Comparison of ENCODE assay signal across 10 mouse cellular contexts in the genomic region with DNA sequence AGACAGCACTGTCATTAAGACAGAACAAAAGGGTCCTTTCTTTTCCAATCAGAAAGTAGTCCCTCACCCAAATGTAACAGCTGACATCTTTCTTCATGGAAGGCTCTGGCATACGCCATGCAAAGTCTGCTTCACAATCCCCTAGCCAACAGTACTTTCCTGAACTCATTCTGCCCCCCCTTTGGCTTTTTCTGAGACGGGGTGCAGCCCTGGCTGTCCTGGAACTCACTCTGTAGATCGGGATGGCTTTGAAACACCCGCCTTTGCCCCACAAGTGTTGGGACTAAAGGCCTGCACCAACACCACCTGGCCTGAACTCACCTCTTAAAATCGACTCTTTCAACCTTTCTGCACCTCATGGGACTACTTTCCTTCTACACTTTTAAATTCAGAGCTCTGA. TPM values are rescaled to one million over a fixed set of nuclear protein-coding genes. Genes with fewer than 3 reads are reported as not detected.
DNase-seq lines count a peak whose midpoint lies in the region; ATAC-seq and TF ChIP-seq lines count a peak whose summit lies in the region.
"Had no signal": no experiment of that assay in that cellular context is flagged by ENCODE, and none has a peak within 500 bp of the region (broad histone marks: within the 10 kb centered on the region; RNA-seq: fewer than 3 reads in every experiment).

No protein-coding gene starts in this region.

- no peak for DNase-seq in heart, adult 8-10 months (ENCODE audit: low spot score)
- no peak for DNase-seq in lung, postnatal 0 days (ENCODE audit: low spot score)
- DNase-seq in lung, postnatal 14 days = no peak
- peak; percentile 31 for DNase-seq in brain, adult 2 months (ENCODE audit: low read depth, low spot score)
- no peak for DNase-seq in liver, embryonic 14.5 days (ENCODE audit: low read depth in 3 of 3, low spot score in 3 of 3)
- no peak for DNase-seq in urinary bladder, postnatal 10 days (ENCODE audit: low spot score)
- DNase-seq in gastrocnemius, adult 8-10 months (ENCODE audit: low spot score in 2 of 2) = no peak
- DNase-seq: cerebellum, postnatal 25 days; kidney, adult 11 months had no signal

- no peaks in the 10 kb centered on the region for H3K9me3 ChIP-seq in heart, embryonic 12.5 days (replicated peaks)
- H3K9me3 ChIP-seq in lung, postnatal 0 days (ENCODE audit: low read length) = no peaks in the 10 kb centered on the region
- no peaks in the 10 kb centered on the region for H3K9me3 ChIP-seq in liver, embryonic 14.5 days (ENCODE audit: control insufficient read depth, low read length)

- H3K4me2 ChIP-seq in heart, embryonic 12.5 days = peak overlapping the region; percentile 9; the same call in 1 of the 2 replicates
- H3K4me2 ChIP-seq in lung, postnatal 0 days (replicated peaks; ENCODE audit: low read depth, low read length) = 0 out of 2 replicates have a peak overlapping the region, but pooled peaks have one; percentile 6
- H3K4me2 ChIP-seq in liver, embryonic 14.5 days (ENCODE audit: low read depth) = peak overlapping the region; percentile 84

- no peak for TF ChIP-seq EP300 in lung, postnatal 0 days (IDR thresholded peaks at IDR 0.05)
- no peak for TF ChIP-seq EP300 in liver, embryonic 14.5 days (IDR thresholded peaks at IDR 0.05; ENCODE audit: low read depth)

- H3K36me3 ChIP-seq in heart, embryonic 12.5 days = peaks cover 17% of the 10 kb centered on the region
- H3K36me3 ChIP-seq in lung, postnatal 0 days (ENCODE audit: insufficient read depth, low read length) = peaks cover 9% of the 10 kb centered on the region
- H3K36me3 ChIP-seq in liver, embryonic 14.5 days (replicated peaks; ENCODE audit: control insufficient read depth, insufficient read depth, low read depth) = peaks cover 23% of the 10 kb centered on the region

- no peaks in the 10 kb centered on the region for H3K27me3 ChIP-seq in heart, embryonic 12.5 days (replicated peaks)
- no peaks in the 10 kb centered on the region for H3K27me3 ChIP-seq in lung, postnatal 0 days (replicated peaks; ENCODE audit: insufficient read depth, low read length)
- H3K27me3 ChIP-seq in liver, embryonic 14.5 days (ENCODE audit: control insufficient read depth, insufficient read depth, low read length) = no peaks in the 10 kb centered on the region

- TF ChIP-seq CTCF in lung, postnatal 0 days (IDR thresholded peaks at IDR 0.05) = no peak
- no peak for TF ChIP-seq CTCF in liver, embryonic 14.5 days (IDR thresholded peaks at IDR 0.05; ENCODE audit: low read depth)

- H3K4me3 ChIP-seq in heart, embryonic 12.5 days = no peak overlapping the region
- H3K4me3 ChIP-seq in lung, postnatal 0 days (ENCODE audit: low read depth, low read length) = no peak overlapping the region
- H3K4me3 ChIP-seq in liver, embryonic 14.5 days (ENCODE audit: insufficient read depth in 1 of 2, low read depth in 2 of 2, low read length in 2 of 2) = peak overlapping the region in 1 of 2 experiments; percentile 90; a peak in 1 of 4 replicates

- ATAC-seq in heart, embryonic 12.5 days (ENCODE audit: insufficient number of reproducible peaks, low FRiP score) = no peak
- ATAC-seq in lung, postnatal 0 days = no peak
- no peak for ATAC-seq in liver, embryonic 14.5 days (ENCODE audit: insufficient read depth)

- WGBS in heart, embryonic 12.5 days = 74% methylated on average over 5 of the region's 5 CpGs
- WGBS in lung, postnatal 0 days = 69% methylated on average over 5 of the region's 5 CpGs
- WGBS in liver, embryonic 14.5 days (ENCODE audit: insufficient replicate concordance) = 73% methylated on average over 5 of the region's 5 CpGs

- peaks cover 27% of the 10 kb centered on the region for H3K4me1 ChIP-seq in heart, embryonic 12.5 days (replicated peaks)
- no peaks in the 10 kb centered on the region for H3K4me1 ChIP-seq in lung, postnatal 0 days (ENCODE audit: insufficient read depth, low read depth, low read length)
- H3K4me1 ChIP-seq in liver, embryonic 14.5 days (replicated peaks; ENCODE audit: control insufficient read depth in 2 of 2, insufficient read depth in 2 of 2, low read length in 1 of 2) = peaks cover 8 to 14% of the 10 kb centered on the region in 2 experiments

- no peak overlapping the region for H3K27ac ChIP-seq in heart, embryonic 12.5 days (ENCODE audit: poor library complexity, severe bottlenecking)
- H3K27ac ChIP-seq in lung, postnatal 0 days (ENCODE audit: low read length) = no peak overlapping the region
- H3K27ac ChIP-seq in liver, embryonic 14.5 days = no peak overlapping the region

- no peak overlapping the region for H3K9ac ChIP-seq in heart, embryonic 12.5 days
- no peak overlapping the region for H3K9ac ChIP-seq in lung, postnatal 0 days (replicated peaks; ENCODE audit: low read depth)
- no peak overlapping the region for H3K9ac ChIP-seq in liver, embryonic 14.5 days (replicated peaks)

RNA-seq across cellular contexts. Expression of gene Rhbdd3, which starts 2.8 kb away (rescaled TPM):
- polyA plus RNA-seq in heart, embryonic 12.5 days (2016; fragmentation: Nextera tagmentation; extraction: Ambion mirVana) = 26.5 and 28.4 TPM in 2 replicates
- 10 to 100 TPM; 26.7 to 27.7 (median 27.3) TPM for total RNA-seq in heart, adult 8-10 months (2022)
- polyA plus RNA-seq in lung, postnatal 0 days (2015; fragmentation: Nextera tagmentation; extraction: Ambion mirVana) = 17.0 and 19.4 TPM in 2 replicates
- 11.0 and 15.0 TPM in 2 replicates for polyA plus RNA-seq in liver, embryonic 14.5 days (2012; rRNA removed)
- 11.1 and 11.8 TPM in 2 replicates for polyA plus RNA-seq in liver, embryonic 14.5 days (2014; fragmentation: Nextera tagmentation; extraction: Ambion mirVana)
- total RNA-seq in gastrocnemius, adult 8-10 months (2022) = 10 to 100 TPM; 33.1 to 43.7 (median 34.2) TPM

RNA-seq across cellular contexts. Expression of gene Ewsr1, which starts 3.2 kb away (rescaled TPM):
- 475 and 499 TPM in 2 replicates for polyA plus RNA-seq in heart, embryonic 12.5 days (2016; fragmentation: Nextera tagmentation; extraction: Ambion mirVana)
- total RNA-seq in heart, adult 8-10 months (2022) = 100 to 1,000 TPM in 1 of 4 experiments, 10 to 100 TPM in 3; 74.3 to 111 (median 95.2) TPM
- polyA plus RNA-seq in lung, postnatal 0 days (2015; fragmentation: Nextera tagmentation; extraction: Ambion mirVana) = 274 and 290 TPM in 2 replicates
- polyA plus RNA-seq in liver, embryonic 14.5 days (2012; rRNA removed) = 185 and 220 TPM in 2 replicates
- 113 and 132 TPM in 2 replicates for polyA plus RNA-seq in liver, embryonic 14.5 days (2014; fragmentation: Nextera tagmentation; extraction: Ambion mirVana)
- 10 to 100 TPM; 55.1 to 68.1 (median 64.3) TPM for total RNA-seq in gastrocnemius, adult 8-10 months (2022)

RNA-seq across cellular contexts. Expression of gene Gas2l1, which starts 30.8 kb away (rescaled TPM):
- 31.6 and 35.8 TPM in 2 replicates for polyA plus RNA-seq in heart, embryonic 12.5 days (2016; fragmentation: Nextera tagmentation; extraction: Ambion mirVana)
- total RNA-seq in heart, adult 8-10 months (2022) = 10 to 100 TPM; 13.8 to 18.1 (median 15.6) TPM
- 31.2 and 33.3 TPM in 2 replicates for polyA plus RNA-seq in lung, postnatal 0 days (2015; fragmentation: Nextera tagmentation; extraction: Ambion mirVana)
- polyA plus RNA-seq in liver, embryonic 14.5 days (2012; rRNA removed) = 10.9 and 11.3 TPM in 2 replicates
- 12.1 and 17.1 TPM in 2 replicates for polyA plus RNA-seq in liver, embryonic 14.5 days (2014; fragmentation: Nextera tagmentation; extraction: Ambion mirVana)
- total RNA-seq in gastrocnemius, adult 8-10 months (2022) = 1 to 10 TPM; 2.4 to 3.8 (median 3.1) TPM

RNA-seq across cellular contexts. Expression of gene Rasl10a, which starts 37.9 kb away (rescaled TPM):
- 0.70 and 1.0 TPM in 2 replicates for polyA plus RNA-seq in heart, embryonic 12.5 days (2016; fragmentation: Nextera tagmentation; extraction: Ambion mirVana)
- 1 to 10 TPM; 3.3 to 7.8 (median 5.8) TPM for total RNA-seq in heart, adult 8-10 months (2022)
- polyA plus RNA-seq in lung, postnatal 0 days (2015; fragmentation: Nextera tagmentation; extraction: Ambion mirVana) = 2.3 and 2.5 TPM in 2 replicates
- 0.21 and 0.32 TPM in 2 replicates for polyA plus RNA-seq in liver, embryonic 14.5 days (2012; rRNA removed)
- polyA plus RNA-seq in liver, embryonic 14.5 days (2014; fragmentation: Nextera tagmentation; extraction: Ambion mirVana) = 0.34 and 0.38 TPM in 2 replicates
- not detected for total RNA-seq in gastrocnemius, adult 8-10 months (2022)

RNA-seq across cellular contexts. Expression of gene Emid1, which starts 56.2 kb away (rescaled TPM):
- 9.0 and 10.0 TPM in 2 replicates for polyA plus RNA-seq in heart, embryonic 12.5 days (2016; fragmentation: Nextera tagmentation; extraction: Ambion mirVana)
- total RNA-seq in heart, adult 8-10 months (2022) = 1 to 10 TPM in 1 of 4 experiments, under 1 TPM in 3; 0.73 to 2.0 (median 0.90) TPM
- 63.3 and 67.5 TPM in 2 replicates for polyA plus RNA-seq in lung, postnatal 0 days (2015; fragmentation: Nextera tagmentation; extraction: Ambion mirVana)
- polyA plus RNA-seq in liver, embryonic 14.5 days (2012; rRNA removed) = 1.3 and 1.5 TPM in 2 replicates
- polyA plus RNA-seq in liver, embryonic 14.5 days (2014; fragmentation: Nextera tagmentation; extraction: Ambion mirVana) = 1.3 and 1.9 TPM in 2 replicates
- 1 to 10 TPM; 5.5 to 9.6 (median 8.4) TPM for total RNA-seq in gastrocnemius, adult 8-10 months (2022)

Comparison
In these comparisons a context has a peak if more than half of its experiments do, and no peak if none do; other contexts are left out.
1. H3K4me2 ChIP-seq: peak in every context shown above with its lines; median percentile 84 in liver, embryonic 14.5 days; 9 in heart, embryonic 12.5 days; 6 in lung, postnatal 0 days.